In genomic region chr1:58503793-58504370, GRCm38 (mm10) we compare ENCODE assay signal across 7 mouse cellular contexts. TPM values are rescaled to one million over a fixed set of nuclear protein-coding genes. Genes with fewer than 3 reads are reported as not detected.
DNase-seq lines count a peak whose midpoint lies in the region; ATAC-seq lines count a peak whose summit lies in the region.

No protein-coding gene starts in this region.

- peaks cover 7% of the 10 kb centered on the region; the same call in 1 of the 2 replicates for H3K9me3 ChIP-seq in neural tube, embryonic 11.5 days (ENCODE audit: control insufficient read depth, low read length)
- peaks cover 34% of the 10 kb centered on the region for H3K9me3 ChIP-seq in embryonic facial prominence, embryonic 14.5 days (ENCODE audit: control insufficient read depth, low read length)
- H3K9me3 ChIP-seq in limb, embryonic 12.5 days: peaks cover 33% of the 10 kb centered on the region
- peaks cover 25% of the 10 kb centered on the region for H3K9me3 ChIP-seq in stomach, embryonic 14.5 days (ENCODE audit: control insufficient read depth, low read depth, low read length)

- peaks cover 5% of the 10 kb centered on the region; the same call in 1 of the 2 replicates for H3K36me3 ChIP-seq in neural tube, embryonic 11.5 days (ENCODE audit: control insufficient read depth, insufficient read depth, low read length)
- H3K36me3 ChIP-seq in embryonic facial prominence, embryonic 14.5 days (ENCODE audit: control insufficient read depth, insufficient read depth, low read length): peaks cover 18% of the 10 kb centered on the region
- H3K36me3 ChIP-seq in limb, embryonic 12.5 days: peaks cover 41% of the 10 kb centered on the region
- peaks cover 11% of the 10 kb centered on the region; the same call in 1 of the 2 replicates for H3K36me3 ChIP-seq in stomach, embryonic 14.5 days (ENCODE audit: control insufficient read depth, insufficient read depth, low read length)

- H3K4me2 ChIP-seq in neural tube, embryonic 11.5 days (ENCODE audit: low read depth): peak overlapping the region; percentile 73
- peak overlapping the region; percentile 71 for H3K4me2 ChIP-seq in embryonic facial prominence, embryonic 14.5 days (ENCODE audit: low read depth, low read length)
- peak overlapping the region; percentile 81 for H3K4me2 ChIP-seq in limb, embryonic 12.5 days
- H3K4me2 ChIP-seq in stomach, embryonic 14.5 days (replicated peaks; ENCODE audit: low read depth, low read length): peak overlapping the region; percentile 62

- 34% methylated on average over 9 of the region's 9 CpGs for WGBS in neural tube, embryonic 11.5 days
- 27% methylated on average over 9 of the region's 9 CpGs for WGBS in embryonic facial prominence, embryonic 14.5 days
- WGBS in limb, embryonic 12.5 days: 36% methylated on average over 9 of the region's 9 CpGs
- WGBS in stomach, embryonic 14.5 days: 28% methylated on average over 9 of the region's 9 CpGs

- peaks cover 11% of the 10 kb centered on the region for H3K4me1 ChIP-seq in neural tube, embryonic 11.5 days (ENCODE audit: control insufficient read depth, insufficient read depth, low read length)
- H3K4me1 ChIP-seq in embryonic facial prominence, embryonic 14.5 days (ENCODE audit: control insufficient read depth, insufficient read depth, low read length): peaks cover 11% of the 10 kb centered on the region
- peaks cover 11% of the 10 kb centered on the region for H3K4me1 ChIP-seq in limb, embryonic 12.5 days (replicated peaks)
- peaks cover 3% of the 10 kb centered on the region for H3K4me1 ChIP-seq in stomach, embryonic 14.5 days (ENCODE audit: control insufficient read depth, insufficient read depth, low read length)

- H3K27ac ChIP-seq in neural tube, embryonic 11.5 days (ENCODE audit: low read depth, low read length): no peak overlapping the region
- peak overlapping the region; percentile 78; the same call in 1 of the 2 replicates for H3K27ac ChIP-seq in embryonic facial prominence, embryonic 14.5 days (replicated peaks; ENCODE audit: low read depth, low read length)
- no peak overlapping the region for H3K27ac ChIP-seq in limb, embryonic 12.5 days
- no peak overlapping the region for H3K27ac ChIP-seq in stomach, embryonic 14.5 days (ENCODE audit: low read length)

- H3K4me3 ChIP-seq in neural tube, embryonic 11.5 days (ENCODE audit: low read depth, low read length): peak overlapping the region; percentile 78
- peak overlapping the region; percentile 81 for H3K4me3 ChIP-seq in embryonic facial prominence, embryonic 14.5 days (ENCODE audit: low read depth, low read length)
- peak overlapping the region; percentile 96 for H3K4me3 ChIP-seq in limb, embryonic 12.5 days (replicated peaks)
- peak overlapping the region; percentile 93 for H3K4me3 ChIP-seq in stomach, embryonic 14.5 days (ENCODE audit: low read depth, low read length)

- no peaks in the 10 kb centered on the region for H3K27me3 ChIP-seq in neural tube, embryonic 11.5 days (ENCODE audit: control insufficient read depth, insufficient read depth, low read length)
- no peaks in the 10 kb centered on the region for H3K27me3 ChIP-seq in embryonic facial prominence, embryonic 14.5 days (replicated peaks; ENCODE audit: control insufficient read depth, insufficient read depth, low read length)
- H3K27me3 ChIP-seq in limb, embryonic 12.5 days: no peaks in the 10 kb centered on the region
- no peaks in the 10 kb centered on the region for H3K27me3 ChIP-seq in stomach, embryonic 14.5 days (ENCODE audit: control insufficient read depth, insufficient read depth, low read length)

- DNase-seq in neural tube, embryonic 11.5 days (ENCODE audit: low spot score): no peak
- DNase-seq in neural tube, embryonic 10.5 days (ENCODE audit: extremely low spot score, low spot score): no peak
- no peak for DNase-seq in embryonic facial prominence, embryonic 14.5 days (ENCODE audit: low spot score)
- DNase-seq in thymus, postnatal 10 days (ENCODE audit: low spot score in 2 of 2): no peak
- no peak for DNase-seq in natural killer cell, adult 2 months (ENCODE audit: low spot score in 2 of 2)

- ATAC-seq in neural tube, embryonic 11.5 days (ENCODE audit: insufficient read depth, low FRiP score, low TSS enrichment): no peak
- ATAC-seq in embryonic facial prominence, embryonic 14.5 days (ENCODE audit: low read depth): no peak
- no peak for ATAC-seq in limb, embryonic 12.5 days (ENCODE audit: insufficient number of reproducible peaks, insufficient read depth, low FRiP score, low TSS enrichment, low read depth)
- no peak for ATAC-seq in stomach, embryonic 14.5 days (ENCODE audit: insufficient number of reproducible peaks, insufficient read depth, low FRiP score, low read depth)

- peak overlapping the region; percentile 86 for H3K9ac ChIP-seq in neural tube, embryonic 11.5 days (ENCODE audit: low read length)
- peak overlapping the region; percentile 87 for H3K9ac ChIP-seq in embryonic facial prominence, embryonic 14.5 days (ENCODE audit: low read depth, low read length)
- peak overlapping the region; percentile 89 for H3K9ac ChIP-seq in limb, embryonic 12.5 days (replicated peaks)
- H3K9ac ChIP-seq in stomach, embryonic 14.5 days (replicated peaks; ENCODE audit: low read depth, low read length): peak overlapping the region; percentile 79

RNA-seq across cellular contexts. Expression of gene Orc2, which starts 1.0 kb away (rescaled TPM):
- 41.9 and 49.0 TPM in 2 replicates for polyA plus RNA-seq in neural tube, embryonic 11.5 days (2014; fragmentation: Nextera tagmentation; extraction: Ambion mirVana)
- polyA plus RNA-seq in embryonic facial prominence, embryonic 14.5 days (2014; fragmentation: Nextera tagmentation; extraction: Ambion mirVana): 31.6 and 32.5 TPM in 2 replicates
- 41.6 and 48.1 TPM in 2 replicates for polyA plus RNA-seq in limb, embryonic 12.5 days (2016; fragmentation: Nextera tagmentation; extraction: Ambion mirVana)
- 26.8 and 29.2 TPM in 2 replicates for polyA plus RNA-seq in stomach, embryonic 14.5 days (2014; fragmentation: Nextera tagmentation; extraction: Ambion mirVana)

RNA-seq across cellular contexts. Expression of gene Ppil3, which starts 58.6 kb away (rescaled TPM):
- polyA plus RNA-seq in neural tube, embryonic 11.5 days (2014; fragmentation: Nextera tagmentation; extraction: Ambion mirVana): 60.0 and 67.6 TPM in 2 replicates
- 44.9 and 50.7 TPM in 2 replicates for polyA plus RNA-seq in embryonic facial prominence, embryonic 14.5 days (2014; fragmentation: Nextera tagmentation; extraction: Ambion mirVana)
- polyA plus RNA-seq in limb, embryonic 12.5 days (2016; fragmentation: Nextera tagmentation; extraction: Ambion mirVana): 56.3 and 56.7 TPM in 2 replicates
- polyA plus RNA-seq in stomach, embryonic 14.5 days (2014; fragmentation: Nextera tagmentation; extraction: Ambion mirVana): 54.5 and 58.5 TPM in 2 replicates

RNA-seq across cellular contexts. Expression of gene Nif3l1, which starts 58.9 kb away (rescaled TPM):
- 67.8 and 68.5 TPM in 2 replicates for polyA plus RNA-seq in neural tube, embryonic 11.5 days (2014; fragmentation: Nextera tagmentation; extraction: Ambion mirVana)
- 36.1 and 37.3 TPM in 2 replicates for polyA plus RNA-seq in embryonic facial prominence, embryonic 14.5 days (2014; fragmentation: Nextera tagmentation; extraction: Ambion mirVana)
- polyA plus RNA-seq in limb, embryonic 12.5 days (2016; fragmentation: Nextera tagmentation; extraction: Ambion mirVana): 59.6 and 60.2 TPM in 2 replicates
- 46.1 and 46.2 TPM in 2 replicates for polyA plus RNA-seq in stomach, embryonic 14.5 days (2014; fragmentation: Nextera tagmentation; extraction: Ambion mirVana)
